Mouse (Mus musculus) megakaryocyte-erythroid progenitor cell, adult 5 weeks (primary cell): Measurements from ENCODE around the gene Gm47996. TPM values are rescaled to one million over a fixed set of nuclear protein-coding genes. Genes with fewer than 3 reads are reported as not detected.

Experiments used
- polyA plus RNA-seq: library from polyadenylated mRNA; stranded (reverse); fragments of >175 nt; gene quantifications from 2 replicates; pipeline ENCODE4 v1.2.3, GENCODE M21; 2012

Gm47996 gene
- not detected in 2 replicates for polyA plus RNA-seq

GRCm38 (mm10) chr1:151209824-151210355 lies at the start of gene Gm47996:
Gene Gm47996 (plus strand): TSS chr1:151210131.

DNA sequence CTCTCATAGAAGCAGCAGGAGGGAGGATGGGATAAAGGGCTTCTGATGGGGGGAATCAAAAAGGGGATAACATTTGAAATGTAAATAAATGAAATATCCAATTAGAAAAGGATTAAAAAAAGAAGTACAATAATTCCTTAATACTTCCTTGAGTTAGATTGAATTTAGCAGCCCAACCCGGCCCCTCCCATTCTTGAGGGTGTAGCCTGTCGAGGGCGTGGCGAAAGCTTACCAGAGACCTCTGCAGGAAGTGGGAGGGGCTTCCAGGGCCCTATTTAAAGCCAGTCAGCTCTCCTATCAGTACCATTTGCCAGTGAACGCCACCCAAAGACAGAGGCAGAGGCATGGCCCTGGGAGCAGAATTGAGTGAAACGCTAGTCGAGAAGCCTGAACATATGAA lies 27.7 kb upstream of the Gm47996 start, which contains the start of gene Gm47985:
Gene Gm47985 (plus strand): TSS at position 272 of the 400 bp plus-strand sequence.

GRCm38 (mm10) chr1:151192075-151192474 lies 17.9 kb upstream of the Gm47996 start, which contains the start of gene Gm8947:
Gene Gm8947 (plus strand): TSS chr1:151192376.

GRCm38 (mm10) chr1:151198120-151198519 lies 11.8 kb upstream of the Gm47996 start, which contains the start of gene Gm47995:
Gene Gm47995 (plus strand): TSS chr1:151198448.

DNA sequence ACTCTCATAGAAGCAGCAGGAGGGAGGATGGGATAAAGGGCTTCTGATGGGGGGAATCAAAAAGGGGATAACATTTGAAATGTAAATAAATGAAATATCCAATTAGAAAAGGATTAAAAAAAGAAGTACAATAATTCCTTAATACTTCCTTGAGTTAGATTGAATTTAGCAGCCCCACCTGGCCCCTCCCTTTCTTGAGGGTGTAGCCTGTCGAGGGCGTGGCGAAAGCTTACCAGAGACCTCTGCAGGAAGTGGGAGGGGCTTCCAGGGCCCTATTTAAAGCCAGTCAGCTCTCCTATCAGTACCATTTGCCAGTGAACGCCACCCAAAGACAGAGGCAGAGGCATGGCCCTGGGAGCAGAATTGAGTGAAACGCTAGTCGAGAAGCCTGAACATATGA lies 6.1 kb upstream of the Gm47996 start, which contains the start of gene 3110040M04Rik:
Gene 3110040M04Rik (plus strand): TSS at position 304 of the 400 bp plus-strand sequence.

Other genes starting within 250 kb of the Gm47996 start
- gene Hmcn1, start 216.7 kb upstream of the Gm47996 start, polyA plus RNA-seq, result 0.03 TPM in 1 of 2 replicates, not detected in the other
- 0.11 and 0.23 TPM in 2 replicates for gene Gm47985, start 27.6 kb upstream of the Gm47996 start, polyA plus RNA-seq
- gene Gm8947, start 17.8 kb upstream of the Gm47996 start, polyA plus RNA-seq, result 0.04 and 0.06 TPM in 2 replicates
- gene Gm47995, start 11.7 kb upstream of the Gm47996 start, polyA plus RNA-seq, result 0.14 and 0.61 TPM in 2 replicates
- 0.15 and 0.30 TPM in 2 replicates for gene 3110040M04Rik, start 6.0 kb upstream of the Gm47996 start, polyA plus RNA-seq
- 85.0 and 91.1 TPM in 2 replicates for gene Ivns1abp, start 134.3 kb downstream of the Gm47996 start, polyA plus RNA-seq
- 1.00 and 1.6 TPM in 2 replicates for gene Swt1, start 218.3 kb downstream of the Gm47996 start, polyA plus RNA-seq
- gene Trmt1l, start 218.4 kb downstream of the Gm47996 start, polyA plus RNA-seq, result 12.1 and 12.9 TPM in 2 replicates